Mouse (Mus musculus): ENCODE data around the gene Ubap2l. TPM values are rescaled to one million over a fixed set of nuclear protein-coding genes. Genes with fewer than 3 reads are reported as not detected.

The Ubap2l gene
- total and polyA plus RNA-seq, 2 experiments: 32.6 to 46.3 TPM

DNA sequence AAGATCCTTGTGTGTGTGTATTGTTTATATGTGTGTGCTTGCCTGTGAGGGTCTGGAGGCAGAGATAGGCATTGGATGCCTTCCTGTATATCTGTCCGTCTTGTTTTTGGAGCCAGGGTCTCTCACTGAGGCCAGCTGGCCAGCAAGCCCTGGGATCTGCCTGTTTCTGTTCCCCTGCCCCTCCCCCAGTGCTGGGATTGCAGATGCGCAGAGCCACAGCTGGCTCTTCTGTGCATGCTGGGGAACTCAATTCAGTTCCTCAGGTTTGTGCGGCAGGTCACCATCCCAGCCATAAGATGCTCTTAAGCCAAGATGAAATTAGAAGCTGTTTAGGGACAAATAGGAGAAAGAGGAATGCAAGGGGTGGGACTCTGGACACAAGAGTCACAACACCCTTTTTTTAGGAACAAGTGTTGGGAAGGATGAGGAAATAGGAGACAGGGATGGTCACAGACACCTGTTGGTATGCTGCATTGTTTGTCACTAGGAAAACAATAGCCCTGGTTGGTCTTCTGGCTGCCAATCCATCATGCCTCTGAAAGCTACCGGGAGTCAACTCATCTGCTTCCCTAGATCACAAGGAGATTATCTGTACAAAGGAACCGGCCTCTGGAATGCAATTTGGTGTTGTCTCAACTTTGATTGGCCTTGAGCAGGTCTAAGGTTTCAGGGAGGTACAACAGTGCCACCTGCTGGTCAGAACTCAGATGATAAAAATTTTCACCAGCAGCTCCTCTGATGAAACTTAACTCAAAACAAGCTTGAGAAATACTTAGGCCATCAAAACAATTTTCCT, 24.7 kb upstream of the Ubap2l start:
- Histone ChIP-seq H3K36me3 (ENCODE audit: control insufficient read depth, insufficient read depth, low read length) (no peaks in the 10 kb centered on the region), H3K4me1 (ENCODE audit: control insufficient read depth, insufficient read depth, low read length) (peaks cover 7% of the 10 kb centered on the region), H3K79me2 (ENCODE audit: control insufficient read depth, insufficient read depth, low read length) (peaks cover 1% of the 10 kb centered on the region; the same call in 1 of the 2 replicates), H3K9ac (ENCODE audit: low read depth, low read length) (no peak overlapping the region), H3K27me3 (ENCODE audit: control insufficient read depth, insufficient read depth, low read length) (no peaks in the 10 kb centered on the region), H3K27ac (replicated peaks; ENCODE audit: insufficient read depth, low read depth, low read length) (no peak overlapping the region), H3K4me3 (ENCODE audit: insufficient read depth, low read depth, low read length) (no peak overlapping the region)
- TF ChIP-seq CTCF (IDR thresholded peaks at IDR 0.05; ENCODE audit: low read depth, low read length): peak; percentile 57
- TF ChIP-seq POLR2A (IDR thresholded peaks at IDR 0.05; ENCODE audit: extremely low read depth, insufficient read depth, low read length): no peak
- WGBS: 38% methylated on average over 5 of the region's 5 CpGs
- DNase-seq (ENCODE audit: extremely low read depth, low read depth, low spot score): peak; percentile 74

DNA sequence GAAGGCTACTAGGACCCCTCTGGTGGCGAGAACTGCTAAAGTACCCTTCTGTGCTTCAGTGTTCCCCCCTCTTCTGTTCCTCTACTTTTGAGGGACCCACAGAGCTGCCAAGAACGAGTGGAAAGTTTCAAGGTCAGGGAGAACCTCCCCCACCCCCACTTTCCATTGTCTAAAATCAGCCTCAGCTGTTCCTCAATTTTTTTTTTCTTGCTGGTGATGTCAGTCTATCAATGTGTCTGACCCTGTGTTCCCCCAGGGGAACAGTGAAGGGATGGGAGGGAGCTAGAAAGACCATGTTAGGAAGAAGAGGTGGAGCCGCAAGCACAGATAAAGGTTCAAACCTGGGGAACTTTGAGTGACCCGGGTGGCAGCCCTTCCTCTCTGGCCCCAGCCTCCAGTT, 19.9 kb upstream of the Ubap2l start, which contains the start of gene Tpm3:
Gene Tpm3 (plus strand): TSS at position 356 of the 400 bp plus-strand sequence.
- no peak within 1 kb of the TSS for H3K27ac ChIP-seq (replicated peaks; ENCODE audit: insufficient read depth, low read depth, low read length)
- no peaks in the 10 kb centered on the region for H3K79me2 ChIP-seq (ENCODE audit: control insufficient read depth, insufficient read depth, low read length)
- 64% methylated on average over 4 of the region's 4 CpGs for whole genome bisulfite sequencing

DNA sequence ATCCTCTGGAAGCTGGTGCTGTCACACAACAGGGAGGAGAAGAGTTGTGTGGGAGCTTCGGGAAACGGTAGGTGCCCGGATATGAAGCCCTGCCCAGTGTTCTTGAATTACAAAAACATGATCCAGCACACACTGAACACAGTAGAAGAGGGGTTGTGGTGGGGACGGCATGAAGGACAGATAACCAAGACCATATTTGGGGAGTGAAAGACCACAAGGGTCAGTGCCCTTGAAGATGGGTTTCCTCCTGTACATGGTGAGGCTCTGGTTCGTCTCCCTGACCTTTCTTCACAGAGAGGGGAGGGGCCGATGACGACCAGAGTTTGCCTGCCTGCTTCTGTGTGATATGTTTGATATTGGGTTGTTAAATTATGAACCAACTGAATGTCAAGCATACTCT, 17.3 kb upstream of the Ubap2l start:
- Histone ChIP-seq H3K36me3 (ENCODE audit: control insufficient read depth, insufficient read depth, low read length) (no peaks in the 10 kb centered on the region; the same call in 1 of the 2 replicates), H3K27ac (replicated peaks; ENCODE audit: insufficient read depth, low read depth, low read length) (no peak overlapping the region), H3K79me2 (ENCODE audit: control insufficient read depth, insufficient read depth, low read length) (no peaks in the 10 kb centered on the region), H3K27me3 (ENCODE audit: control insufficient read depth, insufficient read depth, low read length) (no peaks in the 10 kb centered on the region), H3K4me1 (ENCODE audit: control insufficient read depth, insufficient read depth, low read length) (no peaks in the 10 kb centered on the region), H3K4me3 (ENCODE audit: insufficient read depth, low read depth, low read length) (no peak overlapping the region), H3K9ac (ENCODE audit: low read depth, low read length) (no peak overlapping the region)
- 64% methylated on average over 7 of the region's 7 CpGs for WGBS
- no peak for TF ChIP-seq POLR2A (IDR thresholded peaks at IDR 0.05; ENCODE audit: extremely low read depth, insufficient read depth, low read length)
- TF ChIP-seq CTCF (IDR thresholded peaks at IDR 0.05; ENCODE audit: low read depth, low read length): no peak
- no peak for DNase-seq (ENCODE audit: extremely low read depth, low read depth, low spot score)

More for the DNA sequence above, 19.9 kb upstream of the Ubap2l start, which contains the start of gene Tpm3:
- no peak for DNase-seq (ENCODE audit: extremely low read depth, low read depth, low spot score)
- Histone ChIP-seq H3K9ac (ENCODE audit: low read depth, low read length) (no peak within 1 kb of the TSS), H3K4me1 (ENCODE audit: control insufficient read depth, insufficient read depth, low read length) (no peaks in the 10 kb centered on the region), H3K27me3 (ENCODE audit: control insufficient read depth, insufficient read depth, low read length) (no peaks in the 10 kb centered on the region), H3K36me3 (ENCODE audit: control insufficient read depth, insufficient read depth, low read length) (no peaks in the 10 kb centered on the region), H3K4me3 (ENCODE audit: insufficient read depth, low read depth, low read length) (no peak within 1 kb of the TSS)
- TF ChIP-seq POLR2A (IDR thresholded peaks at IDR 0.05; ENCODE audit: extremely low read depth, insufficient read depth, low read length): no peak
- TF ChIP-seq CTCF (IDR thresholded peaks at IDR 0.05; ENCODE audit: low read depth, low read length): no peak

DNA sequence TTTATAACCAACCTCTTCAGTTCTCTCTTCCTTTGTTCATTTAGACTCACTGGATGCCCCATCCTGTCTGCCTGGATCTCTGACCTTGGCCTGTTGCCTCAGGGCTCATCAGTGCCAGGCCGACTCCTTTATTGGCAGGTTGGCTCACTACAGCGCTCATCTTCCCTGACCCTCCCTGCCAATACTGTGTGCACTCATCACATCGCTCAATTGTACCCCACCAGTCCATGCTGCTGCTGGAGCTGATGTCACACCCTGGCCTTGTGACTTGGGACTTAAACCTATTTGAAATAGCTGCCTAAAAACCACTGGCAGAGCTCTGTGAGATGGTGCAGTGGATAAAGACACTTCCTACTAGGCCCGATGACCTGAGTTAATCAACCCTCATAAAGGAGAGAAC, 15.4 kb upstream of the Ubap2l start:
- Histone ChIP-seq H3K4me3 (ENCODE audit: insufficient read depth, low read depth, low read length) (no peak overlapping the region), H3K36me3 (ENCODE audit: control insufficient read depth, insufficient read depth, low read length) (peaks cover 10% of the 10 kb centered on the region), H3K27ac (replicated peaks; ENCODE audit: insufficient read depth, low read depth, low read length) (no peak overlapping the region), H3K27me3 (ENCODE audit: control insufficient read depth, insufficient read depth, low read length) (no peaks in the 10 kb centered on the region), H3K4me1 (ENCODE audit: control insufficient read depth, insufficient read depth, low read length) (no peaks in the 10 kb centered on the region), H3K9ac (ENCODE audit: low read depth, low read length) (no peak overlapping the region), H3K79me2 (ENCODE audit: control insufficient read depth, insufficient read depth, low read length) (no peaks in the 10 kb centered on the region)
- WGBS: 29% methylated on average over 4 of the region's 4 CpGs
- TF ChIP-seq CTCF (IDR thresholded peaks at IDR 0.05; ENCODE audit: low read depth, low read length): no peak
- no peak for TF ChIP-seq POLR2A (IDR thresholded peaks at IDR 0.05; ENCODE audit: extremely low read depth, insufficient read depth, low read length)
- peak; percentile 40 for DNase-seq (ENCODE audit: extremely low read depth, low read depth, low spot score)

GRCm38 (mm10) chr3:90065553-90065952, 13.1 kb upstream of the Ubap2l start:
- no peaks in the 10 kb centered on the region for H3K27me3 ChIP-seq (ENCODE audit: control insufficient read depth, insufficient read depth, low read length)
- DNase-seq (ENCODE audit: extremely low read depth, low read depth, low spot score): no peak
- no peaks in the 10 kb centered on the region for H3K4me1 ChIP-seq (ENCODE audit: control insufficient read depth, insufficient read depth, low read length)
- H3K27ac ChIP-seq (replicated peaks; ENCODE audit: insufficient read depth, low read depth, low read length): no peak overlapping the region
- H3K79me2 ChIP-seq (ENCODE audit: control insufficient read depth, insufficient read depth, low read length): no peaks in the 10 kb centered on the region
- TF ChIP-seq POLR2A (IDR thresholded peaks at IDR 0.05; ENCODE audit: extremely low read depth, insufficient read depth, low read length): no peak
- TF ChIP-seq CTCF (IDR thresholded peaks at IDR 0.05; ENCODE audit: low read depth, low read length): peak; percentile 41
- 66% methylated on average over 3 of the region's 3 CpGs for WGBS
- peaks cover 28% of the 10 kb centered on the region for H3K36me3 ChIP-seq (ENCODE audit: control insufficient read depth, insufficient read depth, low read length)
- H3K9ac ChIP-seq (ENCODE audit: low read depth, low read length): no peak overlapping the region
- H3K4me3 ChIP-seq (ENCODE audit: insufficient read depth, low read depth, low read length): no peak overlapping the region

- no peaks in the 10 kb centered on the region for H3K4me1 ChIP-seq (ENCODE audit: control insufficient read depth, insufficient read depth, low read length)
- 83% methylated on average over 3 of the region's 3 CpGs for WGBS
- TF ChIP-seq POLR2A (IDR thresholded peaks at IDR 0.05; ENCODE audit: extremely low read depth, insufficient read depth, low read length): no peak
- TF ChIP-seq CTCF (IDR thresholded peaks at IDR 0.05; ENCODE audit: low read depth, low read length): no peak
- H3K27me3 ChIP-seq (ENCODE audit: control insufficient read depth, insufficient read depth, low read length): no peaks in the 10 kb centered on the region
- H3K4me3 ChIP-seq (ENCODE audit: insufficient read depth, low read depth, low read length): no peak overlapping the region
- H3K9ac ChIP-seq (ENCODE audit: low read depth, low read length): no peak overlapping the region
- peaks cover 33% of the 10 kb centered on the region for H3K36me3 ChIP-seq (ENCODE audit: control insufficient read depth, insufficient read depth, low read length)
- H3K27ac ChIP-seq (replicated peaks; ENCODE audit: insufficient read depth, low read depth, low read length): no peak overlapping the region
- DNase-seq (ENCODE audit: extremely low read depth, low read depth, low spot score): no peak
- H3K79me2 ChIP-seq (ENCODE audit: control insufficient read depth, insufficient read depth, low read length): no peaks in the 10 kb centered on the region
These were observed 12.0 kb upstream of the Ubap2l start for GRCm38 (mm10) chr3:90064383-90064782.

All from liver, adult 2 months (tissue).